Mouse (Mus musculus): ENCODE results near the gene Psip1. TPM values are rescaled to one million over a fixed set of nuclear protein-coding genes. Genes with fewer than 3 reads are reported as not detected.

Gene Psip1
- total and polyA plus RNA-seq, 3 experiments = 54.0 to 161 (median 68.1) TPM

DNA sequence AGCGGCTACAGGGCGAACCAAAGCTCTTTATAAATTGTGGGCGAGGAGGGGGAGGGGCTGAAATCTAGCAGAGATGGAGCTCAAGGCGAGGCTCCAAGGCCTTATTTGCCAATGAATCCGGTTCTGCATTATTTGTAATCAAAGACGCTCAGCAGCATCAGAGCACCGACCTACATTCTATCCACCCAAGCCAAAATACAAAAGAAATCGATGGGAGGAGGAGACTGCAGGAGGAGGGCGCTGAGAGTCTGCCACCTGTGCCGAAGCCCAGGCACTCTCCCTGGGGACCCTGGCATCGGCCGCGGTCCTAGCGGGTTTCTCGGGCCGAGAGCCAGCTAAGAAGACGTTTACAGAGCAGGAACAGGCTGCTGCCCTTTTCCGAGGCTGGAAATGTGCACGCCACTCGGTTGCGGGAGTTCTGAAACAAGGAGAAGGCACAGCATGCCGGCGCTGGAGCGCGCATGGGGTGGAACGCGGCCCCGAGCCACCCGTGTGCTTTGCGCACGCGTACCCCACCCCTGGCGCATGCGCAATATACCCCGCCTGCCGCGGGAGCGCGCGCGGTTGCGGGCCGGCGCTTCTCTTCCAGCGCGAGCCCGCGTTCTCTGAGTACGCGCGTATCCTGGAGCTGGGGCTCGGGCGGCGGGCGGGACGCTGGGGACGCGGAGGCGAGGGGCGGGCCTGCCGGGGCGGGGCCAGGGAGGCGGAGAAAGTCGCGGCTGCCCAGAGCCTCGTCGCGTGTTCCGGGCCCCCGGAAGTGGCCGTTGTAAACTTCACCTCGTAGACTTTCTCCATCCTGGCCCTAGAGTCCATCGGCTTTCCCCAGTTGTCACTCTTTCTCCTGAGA lies 38.8 kb upstream of the Psip1 start, which contains the start of gene Ccdc171:
Ccdc171 (plus strand) TSS at position 703 of the 847 bp plus-strand sequence.
- TF ChIP-seq MAZ (IDR thresholded peaks at IDR 0.05; ENCODE audit: low read depth, low read length) = peak; percentile 78; the same call in 1 of the 2 replicates
- peak; percentile 79; the same call in 1 of the 2 replicates for TF ChIP-seq POLR2AphosphoS2 (IDR thresholded peaks at IDR 0.05; ENCODE audit: low read length)
- 0 out of 2 replicates have a peak, but pooled peaks have one; percentile 60 for TF ChIP-seq UBTF (IDR thresholded peaks at IDR 0.05; ENCODE audit: borderline replicate concordance, insufficient read depth, low read depth, low read length)
- TF ChIP-seq MYC (IDR thresholded peaks at IDR 0.05; ENCODE audit: low read depth, low read length) = peak; percentile 83
- peak; percentile 65 for TF ChIP-seq HCFC1 (IDR thresholded peaks at IDR 0.05; ENCODE audit: low read depth, low read length)
- no peak for TF ChIP-seq USF2 (IDR thresholded peaks at IDR 0.05; ENCODE audit: borderline replicate concordance in 1 of 2, insufficient read depth in 1 of 2, low read depth in 1 of 2, low read length in 2 of 2)
- 0 out of 2 replicates have a peak, but pooled peaks have one; percentile 1 for TF ChIP-seq ZC3H11A (IDR thresholded peaks at IDR 0.05; ENCODE audit: low read depth, low read length)
- TF ChIP-seq MYB (IDR thresholded peaks at IDR 0.05; ENCODE audit: low read depth, low read length) = peak; percentile 43; the same call in 1 of the 2 replicates
- no peak for TF ChIP-seq JUND (IDR thresholded peaks at IDR 0.05; ENCODE audit: low read depth, low read length)
- TF ChIP-seq MAFK (IDR thresholded peaks at IDR 0.05; ENCODE audit: borderline replicate concordance, low read depth, low read length) = no peak
- TF ChIP-seq ZNF384 (IDR thresholded peaks at IDR 0.05; ENCODE audit: low read depth, low read length) = no peak
- 0 out of 2 replicates have a peak, but pooled peaks have one; percentile 31 for TF ChIP-seq ETS1 (IDR thresholded peaks at IDR 0.05; ENCODE audit: low read depth, low read length)
- TF ChIP-seq RAD21 (IDR thresholded peaks at IDR 0.05; ENCODE audit: low read depth, low read length) = no peak
- no peak for TF ChIP-seq SMC3 (IDR thresholded peaks at IDR 0.05; ENCODE audit: low read depth, low read length)
- TF ChIP-seq NRF1 (IDR thresholded peaks at IDR 0.05; ENCODE audit: insufficient read depth, low read depth, low read length, poor library complexity, severe bottlenecking) = peak; percentile 98
- TF ChIP-seq EP300 (IDR thresholded peaks at IDR 0.05; ENCODE audit: low read depth in 1 of 2, low read length in 2 of 2) = peak in 1 of 2 experiments; percentile 39; a peak in 1 of 4 replicates
- peak; percentile 89 for TF ChIP-seq ZMIZ1 (IDR thresholded peaks at IDR 0.05; ENCODE audit: low read depth, low read length)
- peak; percentile 97 for TF ChIP-seq NELFE (IDR thresholded peaks at IDR 0.05; ENCODE audit: low read depth, low read length)
- peak; percentile 90 to 97 for TF ChIP-seq POLR2A (IDR thresholded peaks at IDR 0.05; ENCODE audit: control insufficient read depth in 1 of 2, insufficient read depth in 1 of 2, low read depth in 1 of 2, low read length in 2 of 2, poor library complexity in 1 of 2)
- TF ChIP-seq MAX (IDR thresholded peaks at IDR 0.05; ENCODE audit: low read length) = peak; percentile 80
- TF ChIP-seq ELF1 (IDR thresholded peaks at IDR 0.05; ENCODE audit: low read depth, low read length) = peak; percentile 85
- peak; percentile 32; the same call in 1 of the 2 replicates for TF ChIP-seq TCF12 (IDR thresholded peaks at IDR 0.05; ENCODE audit: low read depth, low read length)
- TF ChIP-seq CHD2 (IDR thresholded peaks at IDR 0.05; ENCODE audit: low read length) = peak; percentile 40; the same call in 1 of the 2 replicates
- peak; percentile 68 for TF ChIP-seq MXI1 (IDR thresholded peaks at IDR 0.05; ENCODE audit: low read depth, low read length)
- TF ChIP-seq SIN3A (IDR thresholded peaks at IDR 0.05; ENCODE audit: low read length) = peak; percentile 65
- peak; percentile 29; the same call in 1 of the 2 replicates for TF ChIP-seq TBP (IDR thresholded peaks at IDR 0.05; ENCODE audit: low read depth, low read length)
- H3K36me3 ChIP-seq (ENCODE audit: control insufficient read depth in 1 of 2, insufficient read depth in 2 of 2, low read length in 2 of 2) = peaks cover 0 to 15% of the 10 kb centered on the region in 2 experiments; a peak in 2 of 4 replicates
- H3K27ac ChIP-seq (ENCODE audit: control insufficient read depth, low read depth, low read length) = peak within 1 kb of the TSS; percentile 96
- H3K27me3 ChIP-seq (ENCODE audit: control insufficient read depth in 1 of 2, insufficient read depth in 2 of 2, low read length in 2 of 2) = no peaks in the 10 kb centered on the region
- no peaks in the 10 kb centered on the region for H3K9me3 ChIP-seq (replicated peaks; ENCODE audit: insufficient read depth, low read length)
- DNase-seq (ENCODE audit: low read depth, low spot score) = peak; percentile 96
- H3K4me3 ChIP-seq (ENCODE audit: control insufficient read depth in 1 of 2, insufficient read depth in 1 of 2, low read depth in 2 of 2, low read length in 2 of 2) = peak within 1 kb of the TSS; percentile 90 to 99
- H3K9ac ChIP-seq (ENCODE audit: control insufficient read depth, low read depth, low read length, poor library complexity, severe bottlenecking) = peak within 1 kb of the TSS; percentile 98
- H3K4me1 ChIP-seq (ENCODE audit: control insufficient read depth in 1 of 2, insufficient read depth in 2 of 2, low read length in 2 of 2) = peaks cover 0 to 4% of the 10 kb centered on the region in 2 experiments; a peak in 2 of 4 replicates
- peaks cover 3% of the 10 kb centered on the region for H3K79me2 ChIP-seq (ENCODE audit: control insufficient read depth, insufficient read depth, low read length, poor library complexity)

Measured in MEL (cell line).